Mouse (Mus musculus): ENCODE data around the gene Slf2. TPM values are rescaled to one million over a fixed set of nuclear protein-coding genes. Genes with fewer than 3 reads are reported as not detected.

Slf2 gene
- polyA plus RNA-seq, 1 experiment: 20.6 TPM

- H3K4me1 ChIP-seq (ENCODE audit: control insufficient read depth, insufficient read depth, low read length): no peaks in the 10 kb centered on the region
- H3K27ac ChIP-seq (ENCODE audit: insufficient read depth, low read depth, low read length): no peak overlapping the region
- no peak for TF ChIP-seq CTCF (IDR thresholded peaks at IDR 0.05; ENCODE audit: low read depth, low read length)
- no peak for TF ChIP-seq POLR2A (IDR thresholded peaks at IDR 0.05; ENCODE audit: borderline replicate concordance, low read depth, low read length)
- H3K4me3 ChIP-seq (ENCODE audit: insufficient read depth, low read length): no peak overlapping the region
Observed at GRCm38 (mm10) chr19:44897521-44897920, 33.4 kb upstream of the Slf2 start.

GRCm38 (mm10) chr19:44898646-44899045, 32.3 kb upstream of the Slf2 start:
- no peak for TF ChIP-seq POLR2A (IDR thresholded peaks at IDR 0.05; ENCODE audit: borderline replicate concordance, low read depth, low read length)
- no peak for TF ChIP-seq CTCF (IDR thresholded peaks at IDR 0.05; ENCODE audit: low read depth, low read length)
- Histone ChIP-seq H3K4me1 (ENCODE audit: control insufficient read depth, insufficient read depth, low read length) (no peaks in the 10 kb centered on the region), H3K27ac (ENCODE audit: insufficient read depth, low read depth, low read length) (no peak overlapping the region), H3K4me3 (ENCODE audit: insufficient read depth, low read length) (no peak overlapping the region)

GRCm38 (mm10) chr19:44899104-44899793, 31.7 kb upstream of the Slf2 start:
- Histone ChIP-seq H3K4me3 (ENCODE audit: insufficient read depth, low read length) (no peak overlapping the region), H3K27ac (ENCODE audit: insufficient read depth, low read depth, low read length) (no peak overlapping the region), H3K4me1 (ENCODE audit: control insufficient read depth, insufficient read depth, low read length) (no peaks in the 10 kb centered on the region)
- TF ChIP-seq CTCF (IDR thresholded peaks at IDR 0.05; ENCODE audit: low read depth, low read length) (no peak), POLR2A (IDR thresholded peaks at IDR 0.05; ENCODE audit: borderline replicate concordance, low read depth, low read length) (no peak)

GRCm38 (mm10) chr19:44899947-44900773, 30.8 kb upstream of the Slf2 start:
- H3K4me1 ChIP-seq (ENCODE audit: control insufficient read depth, insufficient read depth, low read length): no peaks in the 10 kb centered on the region
- H3K27ac ChIP-seq (ENCODE audit: insufficient read depth, low read depth, low read length): no peak overlapping the region
- no peak overlapping the region for H3K4me3 ChIP-seq (ENCODE audit: insufficient read depth, low read length)
- TF ChIP-seq CTCF (IDR thresholded peaks at IDR 0.05; ENCODE audit: low read depth, low read length) (no peak), POLR2A (IDR thresholded peaks at IDR 0.05; ENCODE audit: borderline replicate concordance, low read depth, low read length) (no peak)

GRCm38 (mm10) chr19:44901047-44901446, 29.9 kb upstream of the Slf2 start:
- no peak for TF ChIP-seq CTCF (IDR thresholded peaks at IDR 0.05; ENCODE audit: low read depth, low read length)
- TF ChIP-seq POLR2A (IDR thresholded peaks at IDR 0.05; ENCODE audit: borderline replicate concordance, low read depth, low read length): no peak
- Histone ChIP-seq H3K4me3 (ENCODE audit: insufficient read depth, low read length) (no peak overlapping the region), H3K4me1 (ENCODE audit: control insufficient read depth, insufficient read depth, low read length) (no peaks in the 10 kb centered on the region), H3K27ac (ENCODE audit: insufficient read depth, low read depth, low read length) (no peak overlapping the region)

- H3K4me1 ChIP-seq (ENCODE audit: control insufficient read depth, insufficient read depth, low read length): no peaks in the 10 kb centered on the region
- no peak overlapping the region for H3K4me3 ChIP-seq (ENCODE audit: insufficient read depth, low read length)
- H3K27ac ChIP-seq (ENCODE audit: insufficient read depth, low read depth, low read length): no peak overlapping the region
- TF ChIP-seq POLR2A (IDR thresholded peaks at IDR 0.05; ENCODE audit: borderline replicate concordance, low read depth, low read length): no peak
- TF ChIP-seq CTCF (IDR thresholded peaks at IDR 0.05; ENCODE audit: low read depth, low read length): no peak
Observed at GRCm38 (mm10) chr19:44902324-44902723, 28.6 kb upstream of the Slf2 start.

- no peak overlapping the region for H3K27ac ChIP-seq (ENCODE audit: insufficient read depth, low read depth, low read length)
- H3K4me1 ChIP-seq (ENCODE audit: control insufficient read depth, insufficient read depth, low read length): no peaks in the 10 kb centered on the region
- no peak for TF ChIP-seq POLR2A (IDR thresholded peaks at IDR 0.05; ENCODE audit: borderline replicate concordance, low read depth, low read length)
- H3K4me3 ChIP-seq (ENCODE audit: insufficient read depth, low read length): no peak overlapping the region
Observed at GRCm38 (mm10) chr19:44903343-44904000, 27.5 kb upstream of the Slf2 start.

- Histone ChIP-seq H3K4me3 (ENCODE audit: insufficient read depth, low read length) (no peak overlapping the region), H3K27ac (ENCODE audit: insufficient read depth, low read depth, low read length) (no peak overlapping the region), H3K4me1 (ENCODE audit: control insufficient read depth, insufficient read depth, low read length) (no peaks in the 10 kb centered on the region)
- TF ChIP-seq CTCF (IDR thresholded peaks at IDR 0.05; ENCODE audit: low read depth, low read length) (no peak), POLR2A (IDR thresholded peaks at IDR 0.05; ENCODE audit: borderline replicate concordance, low read depth, low read length) (no peak)
Observed at GRCm38 (mm10) chr19:44904141-44904720, 26.7 kb upstream of the Slf2 start.

- H3K4me1 ChIP-seq (ENCODE audit: control insufficient read depth, insufficient read depth, low read length): no peaks in the 10 kb centered on the region
Observed at GRCm38 (mm10) chr19:44905316-44905715, 25.6 kb upstream of the Slf2 start.

More at GRCm38 (mm10) chr19:44905316-44905715, 25.6 kb upstream of the Slf2 start:
- H3K4me3 ChIP-seq (ENCODE audit: insufficient read depth, low read length): no peak overlapping the region
- H3K27ac ChIP-seq (ENCODE audit: insufficient read depth, low read depth, low read length): no peak overlapping the region
- TF ChIP-seq POLR2A (IDR thresholded peaks at IDR 0.05; ENCODE audit: borderline replicate concordance, low read depth, low read length) (no peak), CTCF (IDR thresholded peaks at IDR 0.05; ENCODE audit: low read depth, low read length) (no peak)
